Mouse (Mus musculus) testis, postnatal 14 days (tissue): ENCODE measurements around the gene Nav3.

Source experiments
- DNase-seq: peaks from one replicate; pipeline ENCODE4 v3.0.0; 2021; ENCODE audit warnings: low spot score

Nav3 gene

DNA sequence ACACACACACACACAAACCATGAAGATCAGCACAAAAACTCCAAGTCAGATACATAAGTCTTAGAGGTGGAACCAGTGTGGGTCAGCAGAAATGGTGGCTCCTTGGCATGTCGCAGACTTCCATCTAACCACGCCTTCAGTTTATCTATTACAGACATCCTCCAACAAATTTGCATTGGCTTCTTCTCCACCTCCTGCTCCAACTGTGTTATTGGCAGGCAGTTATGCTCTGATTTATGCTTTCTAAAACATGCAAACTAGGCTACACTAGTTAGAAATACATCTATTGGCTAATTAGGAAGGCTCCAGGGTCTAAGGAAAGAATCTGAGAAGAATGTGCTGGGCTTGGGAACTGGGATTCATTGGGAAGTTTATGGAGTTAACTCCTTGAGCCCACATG lies 75.2 kb downstream of the Nav3 start:
- DNase-seq = no peak

DNA sequence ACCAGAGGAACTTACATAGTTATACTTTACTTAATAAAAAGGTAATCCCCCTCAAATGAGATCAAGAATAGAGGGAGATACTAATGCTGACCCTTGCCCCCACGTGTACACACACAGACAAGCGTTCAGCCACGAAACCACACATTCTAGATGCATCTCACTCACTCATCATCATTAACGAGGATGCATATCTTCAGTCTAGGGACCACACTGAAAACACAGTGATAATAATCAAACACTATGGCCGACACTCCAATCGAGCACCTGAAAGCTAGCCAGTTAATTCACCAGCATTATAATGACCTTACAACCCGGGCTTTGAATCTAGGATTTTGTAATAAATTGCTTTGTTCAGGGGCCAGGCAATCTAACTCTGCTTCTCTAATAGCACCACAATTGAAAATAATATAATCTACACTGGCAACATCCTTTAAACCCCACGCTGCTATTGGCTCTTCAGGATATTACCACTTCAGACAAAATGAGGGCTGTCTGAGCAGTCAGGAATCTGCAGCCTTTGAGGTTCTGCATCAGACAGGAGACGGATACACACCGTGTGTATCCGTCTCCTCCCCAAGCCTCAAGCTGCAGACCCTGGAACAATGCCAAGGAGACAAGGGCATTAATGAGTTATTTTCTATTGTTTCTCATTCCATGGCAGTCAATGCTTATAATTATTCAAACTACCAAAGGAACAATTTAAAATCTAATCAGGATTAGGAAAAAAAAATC lies 83.1 kb downstream of the Nav3 start:
- no peak for DNase-seq

DNA sequence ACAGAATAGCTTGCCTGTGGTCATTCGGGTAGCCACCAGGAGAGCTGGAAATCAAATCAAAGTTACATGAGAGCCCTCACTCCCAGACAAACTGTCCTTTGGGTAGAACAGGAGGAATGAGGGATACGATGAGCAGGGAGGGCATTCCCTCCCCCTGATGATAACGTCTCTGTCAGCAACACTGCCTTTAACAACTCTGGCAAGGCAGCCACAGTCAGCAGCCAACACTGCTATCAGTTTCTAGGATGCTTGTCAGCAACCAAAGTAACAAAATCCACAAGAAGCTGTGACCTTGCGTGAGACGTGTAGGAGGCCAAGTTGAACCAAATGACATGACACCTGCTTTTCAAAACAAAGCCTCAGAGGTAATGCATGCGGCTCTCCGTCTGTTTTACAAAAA lies 103.9 kb downstream of the Nav3 start:
- DNase-seq = peak; percentile 70

DNA sequence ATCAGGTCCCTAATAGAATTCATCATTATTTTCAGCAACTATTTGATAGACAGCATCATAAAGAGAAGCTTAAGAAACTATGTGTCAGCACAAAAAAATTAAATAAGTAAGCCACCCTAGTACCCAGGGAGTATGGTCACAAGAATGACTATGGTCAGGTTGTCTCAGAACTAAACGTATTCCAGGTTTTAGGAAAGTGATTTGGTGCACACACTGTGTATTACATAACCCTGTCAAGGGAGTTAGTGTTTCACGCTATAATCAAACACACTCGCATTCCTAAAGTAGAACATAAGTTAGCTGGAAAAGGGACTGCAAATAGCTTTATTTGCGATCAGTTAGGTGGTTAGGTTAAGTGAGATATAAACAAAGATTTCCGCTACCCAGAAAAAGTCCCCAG lies 126.0 kb downstream of the Nav3 start:
- DNase-seq = no peak

DNA sequence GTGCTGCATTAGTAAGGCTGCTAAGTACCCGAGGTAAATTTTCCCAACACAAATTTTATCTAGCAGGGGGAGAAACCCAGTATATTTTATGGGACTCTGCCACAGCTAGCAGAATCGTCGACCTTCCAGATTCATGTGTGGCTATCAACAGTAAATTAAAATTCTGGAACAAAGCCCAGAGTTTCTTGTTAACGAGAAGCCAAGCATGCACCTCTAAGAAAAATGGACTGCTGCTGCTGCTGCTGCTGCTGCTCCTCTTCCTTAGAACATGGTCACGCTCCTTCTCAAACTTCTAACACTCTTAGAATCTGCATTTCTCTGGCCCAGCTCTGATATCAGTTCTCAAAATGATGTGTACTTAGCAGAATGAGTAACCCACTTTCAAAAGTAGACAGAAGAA lies 126.4 kb downstream of the Nav3 start:
- DNase-seq = no peak

DNA sequence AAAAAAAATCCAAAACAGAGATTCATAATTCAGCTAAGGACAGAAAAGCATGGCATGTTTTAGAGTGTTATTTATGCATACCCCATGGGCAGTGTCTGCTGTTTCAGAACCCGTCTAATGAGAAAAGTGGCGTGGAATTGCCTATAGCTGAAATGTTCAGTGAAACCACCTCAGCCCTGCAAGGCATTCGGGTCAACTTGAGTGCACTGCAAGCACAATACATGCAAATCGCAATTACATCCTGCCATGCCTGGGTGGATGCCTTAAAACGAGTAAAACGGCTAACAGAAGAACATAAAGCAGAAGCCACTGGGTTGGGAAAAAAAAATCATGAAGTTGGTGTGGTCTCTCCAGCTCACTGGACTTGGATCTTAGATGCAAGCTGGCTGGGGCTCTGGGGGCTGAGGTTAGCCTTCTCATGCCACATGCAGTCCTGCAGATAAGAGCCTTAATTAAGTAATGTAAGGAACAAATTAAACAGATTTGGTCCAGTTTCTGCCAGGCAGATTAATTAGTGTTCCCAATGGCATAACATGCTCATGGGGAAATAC lies 133.8 kb downstream of the Nav3 start:
- DNase-seq = no peak

DNA sequence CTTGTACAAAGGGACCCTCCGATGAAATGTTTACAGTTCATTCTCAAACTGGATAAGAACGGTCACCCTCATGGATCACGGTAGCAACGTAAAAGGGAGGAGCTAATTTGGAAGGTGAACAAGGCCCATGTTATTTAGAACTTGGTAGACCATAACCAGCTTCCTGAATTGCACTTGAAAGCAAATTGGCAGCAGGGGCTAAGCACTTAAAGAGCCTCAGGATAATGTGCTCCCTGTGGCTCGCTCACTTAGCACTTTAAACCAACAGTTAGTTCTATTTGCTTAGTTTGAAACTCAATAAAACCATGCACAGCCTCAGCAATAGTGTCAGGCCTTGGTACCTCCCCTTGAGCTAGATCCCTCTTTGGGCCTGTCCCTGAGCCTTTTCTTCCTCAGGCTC lies 138.7 kb downstream of the Nav3 start:
- no peak for DNase-seq

DNA sequence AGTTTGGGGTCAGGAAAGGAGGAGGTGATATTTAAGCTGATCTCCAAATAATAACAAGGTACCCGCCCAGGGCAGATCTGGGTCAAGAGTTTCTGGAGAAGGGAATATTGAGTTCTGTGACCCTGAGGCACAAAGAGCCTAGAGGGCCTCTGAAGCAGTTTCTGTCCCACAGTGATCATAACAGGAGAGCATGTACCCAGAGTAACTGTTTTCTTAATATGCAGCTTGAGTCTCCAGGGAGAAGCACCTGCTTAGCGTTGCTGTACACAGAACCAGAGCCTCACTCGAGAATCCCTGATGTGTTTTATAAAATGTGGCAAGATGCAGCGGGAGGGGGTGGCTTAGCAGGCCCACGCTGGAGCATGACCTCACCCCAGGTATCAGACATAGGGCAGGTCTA lies 141.5 kb downstream of the Nav3 start:
- no peak for DNase-seq

DNA sequence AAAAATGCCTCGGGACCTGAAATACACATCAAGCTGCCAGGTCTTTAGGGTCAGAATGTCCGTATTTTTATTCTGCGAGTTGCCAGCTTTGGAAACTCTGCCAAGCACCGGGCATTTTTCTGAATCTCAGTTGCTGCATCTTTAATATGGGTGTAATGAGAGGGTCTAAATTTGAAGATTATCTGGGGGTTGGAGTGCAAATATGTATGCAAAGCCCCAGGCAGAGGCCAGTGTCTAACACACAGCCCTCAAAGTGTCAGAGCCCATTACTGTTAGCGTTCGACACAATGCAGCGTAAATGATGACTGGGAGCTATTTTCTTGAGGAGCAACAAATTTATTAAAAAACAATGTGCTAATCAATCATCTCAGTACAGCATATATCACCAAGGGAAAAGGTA lies 142.0 kb downstream of the Nav3 start:
- no peak for DNase-seq

DNA sequence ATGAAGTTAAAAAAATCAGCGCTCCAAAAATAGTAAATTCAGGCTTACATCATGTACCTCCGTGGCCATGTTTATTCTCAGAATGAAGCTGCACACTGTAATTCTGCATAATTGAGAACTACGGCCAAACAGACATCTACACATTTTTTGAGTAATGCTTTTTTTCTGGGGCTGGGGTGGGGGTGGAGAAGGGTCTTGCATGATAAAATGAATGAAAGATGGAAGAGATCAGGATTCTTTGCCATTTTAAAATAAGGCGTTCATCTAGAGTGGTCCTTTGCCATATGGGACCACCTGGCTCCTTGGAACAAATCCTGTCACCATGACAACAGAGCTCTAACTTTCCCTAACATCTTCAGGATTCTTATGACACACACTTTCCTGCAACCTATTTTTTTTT lies 146.5 kb downstream of the Nav3 start:
- no peak for DNase-seq

DNA sequence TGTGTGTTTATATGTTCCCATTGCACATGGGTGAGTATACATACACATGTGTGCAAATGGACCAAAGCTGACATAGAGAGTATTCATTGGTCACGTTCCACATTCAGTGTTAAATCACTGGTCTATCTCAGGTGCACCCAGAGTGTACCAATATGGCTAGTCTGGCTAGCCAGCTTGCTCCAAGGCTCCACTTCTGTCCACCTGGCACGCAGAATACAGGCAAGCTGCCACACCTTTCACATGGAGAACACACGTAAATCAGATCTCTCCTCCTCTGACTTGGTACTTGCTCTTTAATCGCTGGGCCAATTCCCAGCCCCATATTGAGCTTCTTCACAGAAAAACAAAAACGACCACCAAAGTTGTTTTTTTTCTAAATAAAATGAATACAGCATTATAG lies 150.4 kb downstream of the Nav3 start:
- no peak for DNase-seq

DNA sequence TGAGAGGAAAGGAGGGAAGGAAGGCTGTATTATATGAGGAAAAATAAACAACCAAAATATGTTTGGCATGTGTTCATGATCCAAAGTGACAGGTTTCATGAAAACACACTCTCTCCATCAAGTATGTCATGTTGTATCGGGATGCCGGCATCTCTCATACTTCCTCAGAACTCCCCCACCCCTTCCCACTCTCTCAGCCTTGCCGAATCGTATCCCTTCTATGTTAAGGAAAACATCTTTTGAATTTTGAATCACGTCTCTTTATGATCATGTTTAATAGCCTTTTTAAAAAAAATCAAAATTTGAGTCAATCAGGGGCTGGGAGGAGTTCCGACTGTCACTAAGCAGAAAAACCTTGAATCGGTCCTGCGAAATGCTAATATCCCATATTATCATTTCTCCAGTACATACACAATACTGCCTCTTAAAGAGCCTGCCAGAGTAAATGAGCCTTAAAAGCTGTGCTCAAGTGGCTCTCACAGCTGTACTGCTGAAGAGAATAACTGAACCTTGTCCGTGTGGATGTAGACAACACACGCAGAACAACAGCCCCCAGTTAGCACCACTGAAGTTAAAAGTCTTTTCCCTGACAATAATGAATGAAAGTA lies 165.9 kb downstream of the Nav3 start:
- no peak for DNase-seq

DNA sequence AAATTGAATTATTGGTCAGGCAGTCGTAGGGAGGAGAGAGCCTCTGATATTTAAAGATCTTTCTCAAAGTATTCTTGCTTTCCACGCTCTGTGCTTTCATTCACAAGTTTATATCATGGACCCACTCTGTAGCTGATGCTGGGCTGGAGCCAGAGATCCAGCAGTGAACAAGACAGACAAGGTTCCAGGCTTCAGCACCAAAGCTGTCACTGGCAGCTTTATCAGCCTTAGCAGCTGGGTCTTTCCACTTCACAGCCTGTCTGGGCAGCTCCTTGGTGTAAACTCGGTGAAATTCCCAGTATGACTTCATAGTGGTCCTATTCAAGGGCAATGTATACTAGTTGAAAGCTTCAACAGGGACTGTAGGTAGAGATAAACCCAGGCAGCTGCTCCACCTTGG lies 172.1 kb downstream of the Nav3 start:
- no peak for DNase-seq

DNA sequence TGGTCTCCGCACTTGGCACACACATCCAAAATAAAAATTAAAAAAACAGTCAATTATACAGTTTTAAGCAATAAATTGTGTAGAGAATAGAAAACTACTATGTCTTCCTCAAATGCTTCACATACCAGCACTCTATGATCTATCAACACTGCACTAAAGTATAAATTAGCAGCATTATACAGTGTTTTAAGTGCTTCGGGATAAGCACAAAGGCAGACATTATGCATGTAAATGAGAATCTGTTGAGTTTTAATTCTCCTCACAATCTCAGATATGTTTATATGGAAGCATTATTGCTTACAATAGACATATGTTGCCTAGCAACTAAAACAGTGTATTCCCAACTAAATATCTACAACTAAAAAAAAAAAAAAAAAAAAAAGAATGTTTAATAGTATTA lies 183.2 kb downstream of the Nav3 start:
- no peak for DNase-seq

DNA sequence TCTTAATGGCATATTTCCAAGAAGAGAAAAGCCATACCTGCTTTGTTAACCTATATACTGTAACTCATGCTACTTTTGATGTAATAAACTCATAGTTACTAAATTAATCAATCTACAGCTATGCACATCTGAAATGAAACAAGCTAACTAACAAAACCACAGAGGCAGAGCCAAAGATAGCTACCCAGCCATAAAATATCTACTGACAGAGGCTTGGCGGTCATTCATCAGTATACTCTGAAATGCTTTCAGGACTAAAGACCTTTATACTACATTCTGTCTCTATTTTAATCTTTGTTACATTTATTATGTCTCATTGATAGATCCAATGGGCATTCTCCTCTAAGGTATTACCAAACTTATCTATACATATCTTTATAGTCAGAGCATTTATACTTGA lies 185.4 kb downstream of the Nav3 start:
- no peak for DNase-seq

DNA sequence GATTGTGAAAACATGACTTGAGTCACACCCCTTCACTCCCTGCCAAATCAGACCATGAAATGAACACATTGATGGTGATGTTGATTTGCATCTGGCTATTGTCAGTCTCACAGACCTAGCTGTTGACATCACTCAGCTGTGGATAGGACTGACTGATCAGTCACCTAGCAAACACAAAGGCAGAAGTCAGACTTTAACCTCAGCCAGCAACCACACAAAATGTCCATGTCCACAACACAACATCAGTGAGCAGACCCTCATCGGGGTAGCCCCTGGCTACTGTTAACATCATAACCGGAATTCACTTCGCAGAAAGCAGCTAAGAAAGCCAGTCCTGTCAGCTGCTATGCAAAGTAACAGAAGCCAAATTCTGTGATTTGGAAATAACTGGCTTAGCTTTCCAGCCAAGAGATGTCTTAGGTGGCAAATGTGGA lies 213.9 kb downstream of the Nav3 start:
- DNase-seq = no peak

DNA sequence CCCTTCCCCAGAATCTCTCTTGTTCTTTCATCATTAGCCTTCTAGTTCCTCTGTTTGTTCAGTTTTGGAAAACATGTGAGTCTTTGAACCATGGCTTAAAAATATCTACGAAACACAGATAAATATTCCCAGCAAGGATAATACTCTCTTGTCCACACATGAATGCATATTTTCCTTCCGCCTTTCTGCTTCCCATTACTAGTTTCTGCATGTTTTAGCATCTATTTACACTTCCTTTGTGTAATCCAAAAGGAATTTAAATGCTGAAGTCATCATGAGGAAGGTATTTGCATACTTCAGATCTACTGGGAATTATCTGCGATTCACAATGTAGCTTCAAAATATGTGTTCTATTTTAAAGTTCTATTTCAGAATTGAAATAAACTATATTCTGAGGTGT lies 215.3 kb downstream of the Nav3 start:
- no peak for DNase-seq

DNA sequence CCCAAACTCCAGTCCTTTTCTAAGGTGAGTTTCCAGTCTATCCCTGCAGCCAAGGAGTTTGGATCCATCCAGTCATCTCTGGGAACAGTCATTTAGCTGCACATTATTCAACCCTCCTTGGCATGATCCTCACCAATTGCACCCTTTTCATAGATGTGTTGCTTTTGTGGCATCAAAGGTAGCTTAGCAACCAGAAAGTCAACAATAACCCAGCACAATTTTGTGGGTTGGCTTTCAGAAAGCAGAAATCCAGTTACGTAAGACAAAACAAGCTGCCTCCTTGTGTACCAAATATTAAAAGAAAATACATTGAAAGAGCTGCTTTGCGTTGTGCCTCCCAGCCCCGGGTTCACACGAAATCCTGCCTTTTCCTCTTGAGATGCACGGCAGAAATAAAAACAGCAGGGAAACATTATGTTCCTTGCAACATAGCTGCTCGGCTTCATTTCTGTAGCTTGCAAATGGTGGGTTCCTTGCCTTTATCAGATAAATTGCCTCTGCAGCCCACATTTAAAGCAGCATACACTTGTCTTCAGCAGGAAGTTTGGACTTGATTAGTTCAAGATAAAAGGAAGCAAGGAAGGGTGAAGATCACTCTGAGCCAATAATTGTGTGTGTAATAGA lies 222.6 kb downstream of the Nav3 start:
- no peak for DNase-seq

DNA sequence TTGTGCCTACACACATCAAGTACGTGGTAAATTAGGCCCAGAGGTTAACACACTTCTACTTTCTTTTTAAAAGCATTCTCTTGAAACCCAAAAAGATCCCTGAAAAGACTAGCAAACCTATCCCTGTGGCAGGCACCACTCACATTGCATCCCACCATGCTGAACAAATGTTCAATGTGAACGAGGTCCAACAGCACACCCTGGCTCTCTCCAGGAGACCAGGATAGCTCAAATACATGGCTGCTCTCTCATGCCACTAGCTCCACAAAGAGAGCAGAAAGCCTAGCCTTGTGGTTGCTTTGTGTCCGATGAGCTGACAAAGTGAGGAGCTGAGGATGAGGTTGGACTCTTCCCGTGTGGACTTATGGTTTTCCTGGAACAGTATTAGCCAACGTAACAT lies 249.6 kb downstream of the Nav3 start:
- DNase-seq = no peak

DNA sequence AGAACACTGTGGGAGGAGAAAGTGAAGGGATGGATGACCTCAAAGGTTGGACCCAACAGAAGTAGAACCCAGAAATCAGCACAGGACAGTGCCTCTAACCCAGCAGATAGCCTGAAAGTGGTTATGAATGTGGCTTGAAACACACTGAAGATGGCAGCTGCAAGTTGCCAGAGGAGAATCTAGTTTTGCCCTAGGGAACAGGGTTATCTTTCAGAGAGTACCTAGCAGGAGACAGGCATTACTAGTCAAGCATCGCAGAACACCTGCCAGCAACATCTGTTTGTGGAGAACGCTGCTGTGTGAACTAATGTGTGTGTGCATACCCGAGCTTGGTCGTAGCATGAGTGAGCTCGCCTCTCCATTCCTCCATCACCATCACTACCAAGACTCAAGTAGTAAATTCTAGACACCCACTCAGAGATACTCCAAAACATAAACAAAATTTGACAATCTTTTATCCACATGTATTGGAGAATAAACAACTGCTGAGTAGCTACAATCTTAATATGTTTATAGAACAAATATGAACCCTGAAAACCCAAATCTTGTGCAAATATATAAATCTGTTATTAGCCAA lies 251.8 kb downstream of the Nav3 start:
- no peak for DNase-seq

DNA sequence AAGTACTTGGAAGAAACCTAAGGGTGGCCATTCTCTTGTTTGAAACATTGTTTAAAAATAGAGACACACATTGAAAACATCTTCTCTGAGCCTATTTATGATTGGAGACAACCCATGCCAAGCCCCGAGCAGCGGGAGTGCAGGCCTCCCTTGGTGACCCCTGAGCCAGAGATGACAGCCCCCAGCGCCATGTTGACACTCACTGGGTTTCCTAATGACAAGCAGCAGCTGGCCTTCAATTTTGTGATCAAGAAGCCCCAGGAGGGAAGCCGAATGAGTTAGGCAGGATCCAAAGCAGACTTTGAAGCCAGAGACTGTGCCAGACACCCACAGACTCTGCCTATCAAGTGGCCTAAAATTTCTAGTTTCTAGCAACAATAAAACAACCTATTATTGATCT lies 263.1 kb downstream of the Nav3 start:
- no peak for DNase-seq

DNA sequence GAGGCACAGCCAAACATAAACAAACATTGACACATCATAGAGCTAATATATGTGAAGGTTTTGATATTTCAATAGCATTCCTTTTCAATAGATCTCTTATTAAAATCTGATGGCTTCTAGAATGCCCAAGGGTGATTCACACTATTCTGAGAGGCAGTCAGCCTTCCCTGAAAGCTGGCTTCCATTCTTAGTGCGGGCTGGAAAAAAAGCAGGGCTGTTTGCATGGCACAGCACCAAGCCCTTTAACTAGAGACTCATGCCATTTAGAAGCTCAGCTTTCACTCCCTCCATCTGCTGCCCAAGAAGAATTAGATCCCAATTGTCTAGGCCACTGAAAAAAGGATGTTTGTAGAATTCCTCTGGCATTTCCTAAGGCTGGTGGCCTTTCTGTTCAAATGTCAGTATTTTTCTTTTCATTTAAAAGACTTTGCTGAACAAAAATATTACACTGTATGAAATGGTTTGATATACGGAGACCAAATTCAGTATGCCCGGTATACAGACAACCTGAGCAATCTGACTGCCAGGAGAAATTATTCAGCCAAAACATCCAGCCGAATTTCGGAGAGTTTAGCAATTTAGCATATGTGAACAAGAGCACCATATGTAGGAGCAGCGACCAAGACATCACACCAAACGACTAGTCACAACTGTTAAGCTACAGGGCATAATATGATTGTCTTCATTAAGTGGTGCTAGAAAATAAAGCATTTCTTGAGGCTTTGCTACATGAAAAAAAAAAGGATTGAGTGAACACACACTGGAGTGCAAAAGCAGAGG lies 263.8 kb downstream of the Nav3 start:
- DNase-seq = no peak
